Mouse (Mus musculus): Measurements from ENCODE around the gene Mymx. TPM values are rescaled to one million over a fixed set of nuclear protein-coding genes. Genes with fewer than 3 reads are reported as not detected.

The Mymx gene
- polyA plus RNA-seq, 1 experiment from 2014 or later, result not detected

GRCm38 (mm10) chr17:45557246-45557824 lies 44.6 kb downstream of the Mymx start:
- H3K9ac ChIP-seq (ENCODE audit: low read length), result no peak overlapping the region; the same call in 1 of the 2 replicates
- peaks cover 20% of the 10 kb centered on the region; the same call in 1 of the 2 replicates for H3K27me3 ChIP-seq (ENCODE audit: control insufficient read depth, insufficient read depth, low read length)
- 69% methylated on average over 5 of the region's 7 CpGs for WGBS
- no peak for ATAC-seq (ENCODE audit: insufficient number of reproducible peaks, insufficient read depth, low FRiP score, low read depth)
- H3K36me3 ChIP-seq (ENCODE audit: control insufficient read depth, insufficient read depth, low read length), result no peaks in the 10 kb centered on the region
- H3K9me3 ChIP-seq (ENCODE audit: control insufficient read depth, low read length), result no peaks in the 10 kb centered on the region
- peak overlapping the region; percentile 98 for H3K4me2 ChIP-seq (ENCODE audit: low read length)
- H3K4me3 ChIP-seq (ENCODE audit: control insufficient read depth in 1 of 2, insufficient read depth in 1 of 2, low read depth in 1 of 2, low read length in 2 of 2), result no peak overlapping the region
- H3K27ac ChIP-seq (replicated peaks in 1 of 2; ENCODE audit: control insufficient read depth in 1 of 2, insufficient read depth in 1 of 2, low read depth in 2 of 2, low read length in 2 of 2), result no peak overlapping the region
- peaks cover 3 to 8% of the 10 kb centered on the region in 2 experiments; a peak in 3 of 4 replicates for H3K4me1 ChIP-seq (ENCODE audit: control insufficient read depth in 2 of 2, insufficient read depth in 2 of 2, low read length in 2 of 2)

- Histone ChIP-seq H3K27me3 (ENCODE audit: control insufficient read depth, insufficient read depth, low read length) (peaks cover 20% of the 10 kb centered on the region; the same call in 1 of the 2 replicates), H3K36me3 (ENCODE audit: control insufficient read depth, insufficient read depth, low read length) (no peaks in the 10 kb centered on the region), H3K27ac (replicated peaks in 1 of 2; ENCODE audit: control insufficient read depth in 1 of 2, insufficient read depth in 1 of 2, low read depth in 2 of 2, low read length in 2 of 2) (no peak overlapping the region), H3K4me3 (ENCODE audit: control insufficient read depth in 1 of 2, insufficient read depth in 1 of 2, low read depth in 1 of 2, low read length in 2 of 2) (peak overlapping the region; percentile 66 to 69; a peak in 3 of 4 replicates), H3K9ac (ENCODE audit: low read length) (peak overlapping the region; percentile 79; the same call in 1 of the 2 replicates), H3K9me3 (ENCODE audit: control insufficient read depth, low read length) (no peaks in the 10 kb centered on the region), H3K4me2 (ENCODE audit: low read length) (peak overlapping the region; percentile 98), H3K4me1 (ENCODE audit: control insufficient read depth in 2 of 2, insufficient read depth in 2 of 2, low read length in 2 of 2) (peaks cover 6 to 11% of the 10 kb centered on the region in 2 experiments)
- WGBS, result 64% methylated on average over 3 of the region's 3 CpGs
- no peak for ATAC-seq (ENCODE audit: insufficient number of reproducible peaks, insufficient read depth, low FRiP score, low read depth)
These were observed 45.2 kb downstream of the Mymx start for GRCm38 (mm10) chr17:45556514-45557245.

GRCm38 (mm10) chr17:45556107-45556489 lies 45.8 kb downstream of the Mymx start:
- H3K27ac ChIP-seq (replicated peaks in 1 of 2; ENCODE audit: control insufficient read depth in 1 of 2, insufficient read depth in 1 of 2, low read depth in 2 of 2, low read length in 2 of 2), result no peak overlapping the region
- peak overlapping the region; percentile 66 to 69 for H3K4me3 ChIP-seq (ENCODE audit: control insufficient read depth in 1 of 2, insufficient read depth in 1 of 2, low read depth in 1 of 2, low read length in 2 of 2)
- H3K9ac ChIP-seq (ENCODE audit: low read length), result peak overlapping the region; percentile 79
- no peaks in the 10 kb centered on the region for H3K9me3 ChIP-seq (ENCODE audit: control insufficient read depth, low read length)
- H3K4me1 ChIP-seq (ENCODE audit: control insufficient read depth in 2 of 2, insufficient read depth in 2 of 2, low read length in 2 of 2), result peaks cover 6 to 11% of the 10 kb centered on the region in 2 experiments
- H3K36me3 ChIP-seq (ENCODE audit: control insufficient read depth, insufficient read depth, low read length), result no peaks in the 10 kb centered on the region
- peak overlapping the region; percentile 98 for H3K4me2 ChIP-seq (ENCODE audit: low read length)
- H3K27me3 ChIP-seq (ENCODE audit: control insufficient read depth, insufficient read depth, low read length), result peaks cover 22% of the 10 kb centered on the region
- ATAC-seq (ENCODE audit: insufficient number of reproducible peaks, insufficient read depth, low FRiP score, low read depth), result no peak
- WGBS, result 3% methylated on average over 14 of the region's 14 CpGs

GRCm38 (mm10) chr17:45555452-45556106 lies 46.3 kb downstream of the Mymx start, which contains the start of gene Nfkbie:
Gene Nfkbie, plus strand, starts transcription at chr17:45555703.
- peak; percentile 70 for ATAC-seq (ENCODE audit: insufficient number of reproducible peaks, insufficient read depth, low FRiP score, low read depth)
- under 1% methylated on average over 45 of the region's 45 CpGs for WGBS
- H3K27ac ChIP-seq (replicated peaks in 1 of 2; ENCODE audit: control insufficient read depth in 1 of 2, insufficient read depth in 1 of 2, low read depth in 2 of 2, low read length in 2 of 2), result 0 out of 4 replicates have a peak within 1 kb of the TSS, but pooled peaks of 1 of the 2 experiments have one; percentile 19

GRCm38 (mm10) chr17:45554420-45554819 lies 47.5 kb downstream of the Mymx start:
- Histone ChIP-seq H3K4me2 (ENCODE audit: low read length) (no peak overlapping the region), H3K9me3 (ENCODE audit: control insufficient read depth, low read length) (no peaks in the 10 kb centered on the region), H3K27me3 (ENCODE audit: control insufficient read depth, insufficient read depth, low read length) (peaks cover 32% of the 10 kb centered on the region), H3K4me1 (ENCODE audit: control insufficient read depth in 2 of 2, insufficient read depth in 2 of 2, low read length in 2 of 2) (peaks cover 6 to 23% of the 10 kb centered on the region in 2 experiments), H3K36me3 (ENCODE audit: control insufficient read depth, insufficient read depth, low read length) (no peaks in the 10 kb centered on the region), H3K9ac (ENCODE audit: low read length) (no peak overlapping the region), H3K4me3 (ENCODE audit: control insufficient read depth in 1 of 2, insufficient read depth in 1 of 2, low read depth in 1 of 2, low read length in 2 of 2) (no peak overlapping the region), H3K27ac (replicated peaks in 1 of 2; ENCODE audit: control insufficient read depth in 1 of 2, insufficient read depth in 1 of 2, low read depth in 2 of 2, low read length in 2 of 2) (no peak overlapping the region)
- ATAC-seq (ENCODE audit: insufficient number of reproducible peaks, insufficient read depth, low FRiP score, low read depth), result no peak
- WGBS, result 22% methylated on average over 1 of the region's 1 CpGs

More at GRCm38 (mm10) chr17:45555452-45556106, 46.3 kb downstream of the Mymx start, which contains the start of gene Nfkbie:
- Histone ChIP-seq H3K9me3 (ENCODE audit: control insufficient read depth, low read length) (no peaks in the 10 kb centered on the region), H3K27me3 (ENCODE audit: control insufficient read depth, insufficient read depth, low read length) (peaks cover 27% of the 10 kb centered on the region), H3K4me2 (ENCODE audit: low read length) (peak within 1 kb of the TSS; percentile 98), H3K4me3 (ENCODE audit: control insufficient read depth in 1 of 2, insufficient read depth in 1 of 2, low read depth in 1 of 2, low read length in 2 of 2) (peak within 1 kb of the TSS; percentile 66 to 69), H3K36me3 (ENCODE audit: control insufficient read depth, insufficient read depth, low read length) (no peaks in the 10 kb centered on the region), H3K4me1 (ENCODE audit: control insufficient read depth in 2 of 2, insufficient read depth in 2 of 2, low read length in 2 of 2) (peaks cover 6 to 11% of the 10 kb centered on the region in 2 experiments), H3K9ac (ENCODE audit: low read length) (peak within 1 kb of the TSS; percentile 79)

GRCm38 (mm10) chr17:45553065-45553464 lies 48.8 kb downstream of the Mymx start:
- ATAC-seq (ENCODE audit: insufficient number of reproducible peaks, insufficient read depth, low FRiP score, low read depth), result no peak
- Histone ChIP-seq H3K27me3 (ENCODE audit: control insufficient read depth, insufficient read depth, low read length) (peaks cover 45% of the 10 kb centered on the region), H3K4me1 (ENCODE audit: control insufficient read depth in 2 of 2, insufficient read depth in 2 of 2, low read length in 2 of 2) (peaks cover 6 to 25% of the 10 kb centered on the region in 2 experiments)

GRCm38 (mm10) chr17:45551816-45552451 lies 50.0 kb downstream of the Mymx start:
- H3K4me1 ChIP-seq (ENCODE audit: control insufficient read depth in 2 of 2, insufficient read depth in 2 of 2, low read length in 2 of 2), result peaks cover 6 to 25% of the 10 kb centered on the region in 2 experiments
- no peak overlapping the region for H3K4me3 ChIP-seq (ENCODE audit: control insufficient read depth in 1 of 2, insufficient read depth in 1 of 2, low read depth in 1 of 2, low read length in 2 of 2)
- peaks cover 53% of the 10 kb centered on the region for H3K27me3 ChIP-seq (ENCODE audit: control insufficient read depth, insufficient read depth, low read length)
- H3K9me3 ChIP-seq (ENCODE audit: control insufficient read depth, low read length), result no peaks in the 10 kb centered on the region
- no peak for ATAC-seq (ENCODE audit: insufficient number of reproducible peaks, insufficient read depth, low FRiP score, low read depth)
- WGBS, result 2% methylated on average over 8 of the region's 8 CpGs
- no peak overlapping the region for H3K9ac ChIP-seq (ENCODE audit: low read length)
- no peak overlapping the region for H3K27ac ChIP-seq (replicated peaks in 1 of 2; ENCODE audit: control insufficient read depth in 1 of 2, insufficient read depth in 1 of 2, low read depth in 2 of 2, low read length in 2 of 2)
- no peaks in the 10 kb centered on the region for H3K36me3 ChIP-seq (ENCODE audit: control insufficient read depth, insufficient read depth, low read length)
- H3K4me2 ChIP-seq (ENCODE audit: low read length), result no peak overlapping the region

More at GRCm38 (mm10) chr17:45553065-45553464, 48.8 kb downstream of the Mymx start:
- no peak overlapping the region for H3K27ac ChIP-seq (replicated peaks in 1 of 2; ENCODE audit: control insufficient read depth in 1 of 2, insufficient read depth in 1 of 2, low read depth in 2 of 2, low read length in 2 of 2)
- 76% methylated on average over 3 of the region's 3 CpGs for WGBS
- no peak overlapping the region for H3K4me3 ChIP-seq (ENCODE audit: control insufficient read depth in 1 of 2, insufficient read depth in 1 of 2, low read depth in 1 of 2, low read length in 2 of 2)
- no peaks in the 10 kb centered on the region for H3K9me3 ChIP-seq (ENCODE audit: control insufficient read depth, low read length)
- no peak overlapping the region for H3K9ac ChIP-seq (ENCODE audit: low read length)
- H3K4me2 ChIP-seq (ENCODE audit: low read length), result no peak overlapping the region
- no peaks in the 10 kb centered on the region for H3K36me3 ChIP-seq (ENCODE audit: control insufficient read depth, insufficient read depth, low read length)

All from heart, embryonic 14.5 days (tissue).